Mouse (Mus musculus) forebrain, embryonic 11.5 days (tissue): ENCODE measurements at regions not wholly inside any gene's neighbourhood (a gene's known extent, or its start where the extent isn't known, plus 50 kb on each side); places are given as distances from the start of the nearest gene placed in this dataset.

Experiments
- ATAC-seq: fragments of 200-750 bp; cut with Nextera tagmentation; replicated peaks from 2 replicates; pipeline ENCODE4 v1.8.0; 2017; ENCODE audit warnings: moderate TSS enrichment; ENCODE audit not compliant: low FRiP score
- DNase-seq: peaks from one replicate; pipeline ENCODE4 v3.0.0-alpha.2; 2017; ENCODE audit warnings: low spot score
- H3K27ac ChIP-seq: fragments of 300-500 bp; sonication (generic); 2 replicates; pipeline ENCODE4 v1.5.1; 2014; ENCODE audit warnings: low read depth, low read length
- H3K27me3 ChIP-seq: fragments of 300-500 bp; sonication (generic); 2 replicates; pipeline ENCODE4 v1.6.1; 2014; ENCODE audit warnings: mild to moderate bottlenecking, low read length, mixed read lengths; ENCODE audit not compliant: control insufficient read depth, insufficient read depth
- H3K36me3 ChIP-seq: fragments of 300-500 bp; sonication (generic); 2 replicates; pipeline ENCODE4 v1.6.1; 2014; ENCODE audit warnings: mild to moderate bottlenecking, low read length, moderate library complexity, mixed read lengths; ENCODE audit not compliant: control insufficient read depth, insufficient read depth
- H3K4me1 ChIP-seq: fragments of 300-500 bp; sonication (generic); replicated peaks from 2 replicates; pipeline ENCODE4 v1.6.1; 2014; ENCODE audit warnings: low read length, mixed read lengths; ENCODE audit not compliant: control insufficient read depth, insufficient read depth
- H3K4me2 ChIP-seq: fragments of 300-500 bp; sonication (generic); 2 replicates; pipeline ENCODE4 v1.6.1; 2014; ENCODE audit warnings: low read depth, mild to moderate bottlenecking, low read length, moderate library complexity, mixed read lengths; ENCODE audit not compliant: severe bottlenecking
- H3K4me3 ChIP-seq: fragments of 300-500 bp; sonication (generic); 2 replicates; pipeline ENCODE4 v1.5.1; 2014; ENCODE audit warnings: low read depth, low read length
- H3K9ac ChIP-seq: fragments of 300-500 bp; sonication (generic); 2 replicates; pipeline ENCODE4 v1.6.1; 2014; ENCODE audit warnings: low read length
- H3K9me3 ChIP-seq: fragments of 300-500 bp; sonication (generic); 2 replicates; pipeline ENCODE4 v1.6.1; 2016; ENCODE audit warnings: low read length, mixed read lengths; ENCODE audit not compliant: control insufficient read depth
- WGBS: fragments of 180-500 bp; shearing (Covaris S2); extraction: QIAGEN DNeasy Blood & Tissue Kit; methylation state at CpG from one replicate; pipeline ENCODE4 v1.1.7; 2014; 5-methylcytosine and 5-hydroxymethylcytosine counted together

- Histone ChIP-seq H3K4me3 (no peak overlapping the region), H3K9me3 (no peaks in the 10 kb centered on the region), H3K36me3 (no peaks in the 10 kb centered on the region), H3K9ac (no peak overlapping the region), H3K4me1 (no peaks in the 10 kb centered on the region; the same call in 1 of the 2 replicates), H3K4me2 (no peak overlapping the region), H3K27ac (no peak overlapping the region), H3K27me3 (no peaks in the 10 kb centered on the region)
- WGBS: 24% methylated on average over 3 of the region's 3 CpGs
- ATAC-seq (no peak), DNase-seq (peak; percentile 61)
Measured at GRCm38 (mm10) chr9:49961965-49962364, 163.2 kb upstream of the Ncam1 start.

- H3K4me1 ChIP-seq: no peaks in the 10 kb centered on the region; the same call in 1 of the 2 replicates
- no peak overlapping the region for H3K4me2 ChIP-seq
- H3K36me3 ChIP-seq: no peaks in the 10 kb centered on the region
- H3K27me3 ChIP-seq: no peaks in the 10 kb centered on the region
- no peak overlapping the region for H3K4me3 ChIP-seq
- H3K27ac ChIP-seq: no peak overlapping the region
- DNase-seq (no peak), ATAC-seq (no peak)
- 64% methylated on average over 5 of the region's 5 CpGs for WGBS
- H3K9me3 ChIP-seq: no peaks in the 10 kb centered on the region
- H3K9ac ChIP-seq: no peak overlapping the region
Measured at GRCm38 (mm10) chr9:49961329-49961728, 162.6 kb upstream of the Ncam1 start.

- Histone ChIP-seq H3K9ac (no peak overlapping the region), H3K27me3 (no peaks in the 10 kb centered on the region), H3K9me3 (no peaks in the 10 kb centered on the region), H3K36me3 (no peaks in the 10 kb centered on the region), H3K4me3 (no peak overlapping the region), H3K4me2 (no peak overlapping the region), H3K27ac (no peak overlapping the region), H3K4me1 (no peaks in the 10 kb centered on the region; the same call in 1 of the 2 replicates)
- 80% methylated on average over 10 of the region's 10 CpGs for WGBS
- no peak for DNase-seq
- no peak for ATAC-seq
Measured at GRCm38 (mm10) chr9:49959987-49960386, 161.3 kb upstream of the Ncam1 start.

- Histone ChIP-seq H3K4me2 (no peak overlapping the region), H3K27ac (no peak overlapping the region), H3K9me3 (no peaks in the 10 kb centered on the region), H3K4me1 (no peaks in the 10 kb centered on the region; the same call in 1 of the 2 replicates), H3K4me3 (no peak overlapping the region), H3K36me3 (no peaks in the 10 kb centered on the region), H3K9ac (no peak overlapping the region), H3K27me3 (no peaks in the 10 kb centered on the region)
- DNase-seq: no peak
- WGBS: 88% methylated on average over 3 of the region's 3 CpGs
- ATAC-seq: no peak
Measured at GRCm38 (mm10) chr9:49958890-49959289, 160.2 kb upstream of the Ncam1 start.

- H3K9me3 ChIP-seq: no peaks in the 10 kb centered on the region
- H3K9ac ChIP-seq: no peak overlapping the region
- no peaks in the 10 kb centered on the region for H3K36me3 ChIP-seq
- H3K4me2 ChIP-seq: no peak overlapping the region
- H3K4me3 ChIP-seq: no peak overlapping the region
- no peaks in the 10 kb centered on the region for H3K4me1 ChIP-seq
- no peaks in the 10 kb centered on the region for H3K27me3 ChIP-seq
- no peak for ATAC-seq
- no peak for DNase-seq
- no peak overlapping the region for H3K27ac ChIP-seq
- WGBS: 44% methylated on average over 3 of the region's 3 CpGs
Measured at GRCm38 (mm10) chr9:49954601-49955000, 155.9 kb upstream of the Ncam1 start.

- Histone ChIP-seq H3K4me3 (no peak overlapping the region), H3K4me2 (no peak overlapping the region), H3K9me3 (no peaks in the 10 kb centered on the region), H3K4me1 (no peaks in the 10 kb centered on the region), H3K36me3 (no peaks in the 10 kb centered on the region), H3K27me3 (no peaks in the 10 kb centered on the region), H3K27ac (no peak overlapping the region), H3K9ac (no peak overlapping the region)
- ATAC-seq (no peak), DNase-seq (no peak)
- WGBS: 73% methylated on average over 5 of the region's 5 CpGs
Measured at GRCm38 (mm10) chr9:49950321-49950720, 151.6 kb upstream of the Ncam1 start.

GRCm38 (mm10) chr9:49948546-49948945, 149.8 kb upstream of the Ncam1 start:
- no peak overlapping the region for H3K4me2 ChIP-seq
- H3K9me3 ChIP-seq: no peaks in the 10 kb centered on the region
- no peaks in the 10 kb centered on the region for H3K36me3 ChIP-seq
- no peak overlapping the region for H3K4me3 ChIP-seq
- H3K27ac ChIP-seq: no peak overlapping the region
- H3K9ac ChIP-seq: no peak overlapping the region
- no peaks in the 10 kb centered on the region for H3K4me1 ChIP-seq
- no peaks in the 10 kb centered on the region for H3K27me3 ChIP-seq
- 90% methylated on average over 4 of the region's 4 CpGs for WGBS
- ATAC-seq (no peak), DNase-seq (no peak)

GRCm38 (mm10) chr9:49946857-49947256, 148.1 kb upstream of the Ncam1 start:
- H3K27ac ChIP-seq: no peak overlapping the region
- 68% methylated on average over 2 of the region's 2 CpGs for WGBS
- H3K9me3 ChIP-seq: no peaks in the 10 kb centered on the region
- H3K4me3 ChIP-seq: no peak overlapping the region
- no peaks in the 10 kb centered on the region for H3K36me3 ChIP-seq
- H3K4me1 ChIP-seq: no peaks in the 10 kb centered on the region
- no peak for DNase-seq
- H3K4me2 ChIP-seq: no peak overlapping the region
- no peak overlapping the region for H3K9ac ChIP-seq
- no peaks in the 10 kb centered on the region for H3K27me3 ChIP-seq
- no peak for ATAC-seq

- H3K4me1 ChIP-seq: peaks cover 6% of the 10 kb centered on the region; the same call in 1 of the 2 replicates
- H3K4me3 ChIP-seq: no peak overlapping the region
- H3K9me3 ChIP-seq: no peaks in the 10 kb centered on the region
- WGBS: 7% methylated on average over 9 of the region's 9 CpGs
- H3K9ac ChIP-seq: 0 out of 2 replicates have a peak overlapping the region, but pooled peaks have one; percentile 14
- 0 out of 2 replicates have a peak, but pooled peaks cover 2% of the 10 kb centered on the region for H3K27me3 ChIP-seq
- H3K4me2 ChIP-seq: no peak overlapping the region
- ATAC-seq (no peak), DNase-seq (no peak)
- no peak overlapping the region for H3K27ac ChIP-seq
- H3K36me3 ChIP-seq: no peaks in the 10 kb centered on the region
Measured at GRCm38 (mm10) chr9:49935555-49936376, 137.0 kb upstream of the Ncam1 start.
